Mouse (Mus musculus) limb, embryonic 14.5 days (tissue): ENCODE data around the gene Rab4a. TPM values are rescaled to one million over a fixed set of nuclear protein-coding genes. Genes with fewer than 3 reads are reported as not detected.
A peak's percentile ranks its signal among the peaks of the same experiment; 100 is the strongest.

ENCODE experiments used
- ATAC-seq: fragments of 200-750 bp; cut with Nextera tagmentation; 2 replicates; pipeline ENCODE4 v1.8.0; 2017; ENCODE audit warnings: low read depth, moderate number of reproducible peaks, moderate TSS enrichment; ENCODE audit not compliant: low FRiP score
- DNase-seq: peaks from one replicate; pipeline ENCODE4 v3.0.0-alpha.2; 2015; ENCODE audit warnings: low spot score
- H3K27ac ChIP-seq: fragments of 300-500 bp; sonication (generic); replicated peaks from 2 replicates; pipeline ENCODE4 v1.5.1; 2014; ENCODE audit warnings: low read depth, mild to moderate bottlenecking, low read length, moderate library complexity, mixed read lengths
- H3K27me3 ChIP-seq: fragments of 300-500 bp; sonication (generic); 2 replicates; pipeline ENCODE4 v1.6.1; 2014; ENCODE audit warnings: low read length, mixed read lengths; ENCODE audit not compliant: control insufficient read depth, insufficient read depth
- H3K36me3 ChIP-seq: fragments of 300-500 bp; sonication (generic); 2 replicates; pipeline ENCODE4 v1.6.1; 2014; ENCODE audit warnings: mild to moderate bottlenecking, low read length, moderate library complexity, mixed read lengths; ENCODE audit not compliant: control insufficient read depth, insufficient read depth
- H3K4me1 ChIP-seq: fragments of 300-500 bp; sonication (generic); 2 replicates; pipeline ENCODE4 v1.6.1; 2014; ENCODE audit warnings: antibody characterized with exemption, low read length, mixed read lengths; ENCODE audit not compliant: control insufficient read depth, insufficient read depth
- H3K4me2 ChIP-seq: fragments of 300-500 bp; sonication (generic); replicated peaks from 2 replicates; pipeline ENCODE4 v1.6.1; 2014; ENCODE audit warnings: low read depth, mild to moderate bottlenecking, low read length, moderate library complexity; ENCODE audit not compliant: severe bottlenecking
- H3K4me3 ChIP-seq: fragments of 300-500 bp; sonication (generic); replicated peaks from 2 replicates; pipeline ENCODE4 v1.5.1; 2014; ENCODE audit warnings: low read length
- H3K9ac ChIP-seq: fragments of 300-500 bp; sonication (generic); 2 replicates; pipeline ENCODE4 v1.6.1; 2014; ENCODE audit warnings: mild to moderate bottlenecking, low read depth, low read length, moderate library complexity; ENCODE audit not compliant: severe bottlenecking
- H3K9me3 ChIP-seq: fragments of 300-500 bp; sonication (generic); 2 replicates; pipeline ENCODE4 v1.6.1; 2016; ENCODE audit warnings: low read length; ENCODE audit not compliant: control insufficient read depth
- POLR2A ChIP-seq: fragments of 200-500 bp; IDR thresholded peaks from 2 replicates; pipeline ENCODE4 v1.8.0; 2012; ENCODE audit warnings: inconsistent platforms, mild to moderate bottlenecking, moderate library complexity, borderline replicate concordance; ENCODE audit not compliant: insufficient read depth, insufficient read length; ENCODE audit errors: extremely low read depth
- WGBS: fragments of 180-500 bp; shearing (Covaris S2); extraction: QIAGEN DNeasy Blood & Tissue Kit; methylation state at CpG from one replicate; pipeline ENCODE4 v1.1.7; 2014; 5-methylcytosine and 5-hydroxymethylcytosine counted together
- polyA plus RNA-seq, 2 experiments: library from polyadenylated mRNA; depleted of rRNA in 1 of 2; stranded (reverse) in 1 of 2; unstranded in 1 of 2; fragments of >200 nt; fragmentation: Nextera tagmentation in 1 of 2; extraction: Ambion mirVana in 1 of 2; gene quantifications; 2 replicates each; pipeline versions ENCODE4 v1.2.1 to v1.2.3; 2012 to 2014

Rab4a gene
- polyA plus RNA-seq, 2 experiments = 29.5 to 45.5 TPM

- Histone ChIP-seq H3K27me3 (no peaks in the 10 kb centered on the region), H3K4me3 (no peak overlapping the region), H3K27ac (no peak overlapping the region), H3K36me3 (no peaks in the 10 kb centered on the region), H3K9me3 (no peaks in the 10 kb centered on the region), H3K9ac (no peak overlapping the region), H3K4me2 (no peak overlapping the region), H3K4me1 (0 out of 2 replicates have a peak, but pooled peaks cover 4% of the 10 kb centered on the region)
- DNase-seq (no peak), ATAC-seq (no peak)
- no peak for TF ChIP-seq POLR2A
- WGBS = 85% methylated on average over 9 of the region's 9 CpGs
Measured at GRCm38 (mm10) chr8:123854733-123855475, 49.1 kb downstream of the Rab4a start.

GRCm38 (mm10) chr8:123857361-123857760 is 51.6 kb downstream of the Rab4a start:
- 68% methylated on average over 3 of the region's 3 CpGs for WGBS
- no peak overlapping the region for H3K4me2 ChIP-seq
- ATAC-seq (no peak), DNase-seq (no peak)
- H3K4me3 ChIP-seq = no peak overlapping the region
- no peak for TF ChIP-seq POLR2A
- no peaks in the 10 kb centered on the region; the same call in 1 of the 2 replicates for H3K27me3 ChIP-seq
- no peak overlapping the region for H3K27ac ChIP-seq
- H3K4me1 ChIP-seq = 0 out of 2 replicates have a peak, but pooled peaks cover 4% of the 10 kb centered on the region
- no peaks in the 10 kb centered on the region for H3K36me3 ChIP-seq
- H3K9ac ChIP-seq = no peak overlapping the region
- no peaks in the 10 kb centered on the region for H3K9me3 ChIP-seq

GRCm38 (mm10) chr8:123858574-123858940 is 52.8 kb downstream of the Rab4a start:
- DNase-seq = no peak
- TF ChIP-seq POLR2A = no peak
- no peak for ATAC-seq
- 0 out of 2 replicates have a peak, but pooled peaks cover 4% of the 10 kb centered on the region for H3K4me1 ChIP-seq
- WGBS = under 1% methylated on average over 17 of the region's 17 CpGs
- peak overlapping the region; percentile 64 for H3K9ac ChIP-seq
- no peaks in the 10 kb centered on the region for H3K9me3 ChIP-seq
- H3K4me3 ChIP-seq = peak overlapping the region; percentile 82
- H3K27ac ChIP-seq = no peak overlapping the region
- H3K4me2 ChIP-seq = peak overlapping the region; percentile 85
- no peaks in the 10 kb centered on the region; the same call in 1 of the 2 replicates for H3K27me3 ChIP-seq
- no peaks in the 10 kb centered on the region for H3K36me3 ChIP-seq

GRCm38 (mm10) chr8:123858941-123859647 is 53.3 kb downstream of the Rab4a start:
- H3K4me2 ChIP-seq = peak overlapping the region; percentile 85
- 0 out of 2 replicates have a peak, but pooled peaks cover 4% of the 10 kb centered on the region for H3K4me1 ChIP-seq
- peak; percentile 98 for ATAC-seq
- no peaks in the 10 kb centered on the region for H3K36me3 ChIP-seq
- no peaks in the 10 kb centered on the region for H3K9me3 ChIP-seq
- WGBS = under 1% methylated on average over 63 of the region's 79 CpGs
- 0 out of 2 replicates have a peak, but pooled peaks have one; percentile 6 for TF ChIP-seq POLR2A
- H3K9ac ChIP-seq = peak overlapping the region; percentile 64
- H3K4me3 ChIP-seq = peak overlapping the region; percentile 82
- H3K27me3 ChIP-seq = no peaks in the 10 kb centered on the region; the same call in 1 of the 2 replicates
- H3K27ac ChIP-seq = no peak overlapping the region
- peak; percentile 92 for DNase-seq

- no peak within 1 kb of the TSS for H3K27ac ChIP-seq
- DNase-seq = peak; percentile 20
Measured at GRCm38 (mm10) chr8:123859648-123860259, 54.0 kb downstream of the Rab4a start, which contains the start of gene Ccsap. Gene Ccsap (minus strand): TSS chr8:123860209.

More at GRCm38 (mm10) chr8:123859648-123860259, 54.0 kb downstream of the Rab4a start, which contains the start of gene Ccsap:
- Histone ChIP-seq H3K4me1 (0 out of 2 replicates have a peak, but pooled peaks cover 4% of the 10 kb centered on the region), H3K36me3 (no peaks in the 10 kb centered on the region), H3K27me3 (no peaks in the 10 kb centered on the region; the same call in 1 of the 2 replicates), H3K9me3 (no peaks in the 10 kb centered on the region), H3K4me2 (peak within 1 kb of the TSS; percentile 85), H3K4me3 (peak within 1 kb of the TSS; percentile 82), H3K9ac (peak within 1 kb of the TSS; percentile 64)
- peak; percentile 65 for ATAC-seq
- WGBS = under 1% methylated on average over 45 of the region's 48 CpGs
- no peak for TF ChIP-seq POLR2A
